7 mouse cellular contexts compared by ENCODE assay signal in the genomic region with DNA sequence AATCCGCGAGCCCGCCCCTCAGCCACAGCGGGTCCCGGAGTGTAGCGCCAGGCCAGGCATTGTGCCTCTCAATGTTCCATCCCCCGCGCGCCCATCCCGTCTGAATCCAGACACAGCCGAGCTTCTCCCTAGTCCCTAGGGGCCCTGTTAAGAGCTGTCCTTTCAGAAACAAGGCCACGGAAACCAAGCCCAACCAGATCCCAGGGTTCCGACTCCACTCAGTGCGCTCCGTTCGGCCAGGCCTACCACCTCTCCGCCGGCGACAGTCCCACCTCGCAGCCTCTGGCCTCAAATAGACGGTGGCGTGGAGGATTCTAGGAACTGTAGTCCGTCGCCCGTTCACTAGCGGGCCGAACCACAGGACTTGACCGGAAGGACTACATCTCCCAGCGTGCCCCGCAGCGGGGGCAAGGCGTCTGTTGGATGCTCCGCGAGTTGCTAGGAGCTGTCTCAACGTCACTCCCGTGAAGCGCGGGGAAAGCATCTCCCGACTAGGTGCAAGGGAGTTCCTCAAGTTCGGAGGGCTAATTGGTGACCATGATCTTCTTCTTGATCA. TPM values are rescaled to one million over a fixed set of nuclear protein-coding genes. Genes with fewer than 3 reads are reported as not detected.
DNase-seq lines count a peak whose midpoint lies in the region; ATAC-seq lines count a peak whose summit lies in the region.

A gene (minus strand): TSS at position 283 of the 556 bp plus-strand sequence.

- peak within 1 kb of the TSS; percentile 83 for H3K4me3 ChIP-seq in intestine, embryonic 16.5 days (ENCODE audit: low read length)
- peak within 1 kb of the TSS; percentile 63 for H3K4me3 ChIP-seq in midbrain, embryonic 11.5 days (ENCODE audit: low read depth, low read length)

- intact Hi-C loops in left cerebral cortex, postnatal 36 days (cut with DNase I) = loop anchor here (1.0 kb wide), 1 partner anchor 29 kb away; no protein-coding TSS in a partner anchor

- peaks cover 7% of the 10 kb centered on the region for H3K4me1 ChIP-seq in intestine, embryonic 16.5 days (ENCODE audit: control insufficient read depth, insufficient read depth, low read length)
- H3K4me1 ChIP-seq in midbrain, embryonic 11.5 days (ENCODE audit: control insufficient read depth, insufficient read depth, low read length) = peaks cover 13% of the 10 kb centered on the region; the same call in 1 of the 2 replicates

- H3K4me2 ChIP-seq in intestine, embryonic 16.5 days (ENCODE audit: low read depth, low read length) = peak within 1 kb of the TSS; percentile 85
- H3K4me2 ChIP-seq in midbrain, embryonic 11.5 days = peak within 1 kb of the TSS; percentile 84

- H3K27ac ChIP-seq in intestine, embryonic 16.5 days (ENCODE audit: low read length) = peak within 1 kb of the TSS; percentile 95
- peak within 1 kb of the TSS; percentile 74 for H3K27ac ChIP-seq in midbrain, embryonic 11.5 days (ENCODE audit: low read depth, low read length)

- no peaks in the 10 kb centered on the region for H3K27me3 ChIP-seq in intestine, embryonic 16.5 days (replicated peaks; ENCODE audit: control insufficient read depth, insufficient read depth, low read length)
- no peaks in the 10 kb centered on the region for H3K27me3 ChIP-seq in midbrain, embryonic 11.5 days (ENCODE audit: control insufficient read depth, insufficient read depth, low read length)

- DNase-seq in adrenal gland, adult 2 months = peak; percentile 97
- DNase-seq in embryo, embryonic 11.5 days (ENCODE audit: low read depth, low spot score) = peak; percentile 92
- peak; percentile 83 to 94 for DNase-seq in gastrocnemius, postnatal 4 days (ENCODE audit: low spot score in 2 of 2)
- DNase-seq in left cerebral cortex, postnatal 36 days (ENCODE audit: low spot score in 2 of 2) = peak; percentile 96 to 97
- DNase-seq in midbrain, embryonic 11.5 days (ENCODE audit: low spot score, missing footprints) = peak; percentile 98
- peak; percentile 90 for DNase-seq in skeletal muscle tissue, adult 2 months (ENCODE audit: low read depth, low spot score)

- 0 out of 2 replicates have a peak, but pooled peaks cover 2% of the 10 kb centered on the region for H3K36me3 ChIP-seq in intestine, embryonic 16.5 days (ENCODE audit: control insufficient read depth, insufficient read depth, low read length)
- H3K36me3 ChIP-seq in midbrain, embryonic 11.5 days (ENCODE audit: control insufficient read depth, insufficient read depth, low read length) = peaks cover 3% of the 10 kb centered on the region; the same call in 1 of the 2 replicates

- H3K9me3 ChIP-seq in intestine, embryonic 16.5 days (ENCODE audit: control insufficient read depth, low read length) = no peaks in the 10 kb centered on the region
- no peaks in the 10 kb centered on the region for H3K9me3 ChIP-seq in midbrain, embryonic 11.5 days (ENCODE audit: control insufficient read depth, low read length)

- H3K9ac ChIP-seq in intestine, embryonic 16.5 days (ENCODE audit: low read depth, low read length) = peak within 1 kb of the TSS; percentile 85
- peak within 1 kb of the TSS; percentile 78 for H3K9ac ChIP-seq in midbrain, embryonic 11.5 days (ENCODE audit: low read length)

- peak; percentile 98 for ATAC-seq in intestine, embryonic 16.5 days
- ATAC-seq in midbrain, embryonic 11.5 days (ENCODE audit: low FRiP score) = peak; percentile 99

- WGBS in intestine, embryonic 16.5 days = under 1% methylated on average over 40 of the region's 40 CpGs
- under 1% methylated on average over 40 of the region's 40 CpGs for WGBS in midbrain, embryonic 11.5 days

RNA-seq across cellular contexts. Expression of the gene that starts here (rescaled TPM):
- total RNA-seq in adrenal gland, adult 2 months (2021) = 10 to 100 TPM; 30.4 to 37.8 TPM
- 19.5 and 21.4 TPM in 2 replicates for polyA plus RNA-seq in adrenal gland, adult 2 months (2012; rRNA removed)
- 10 to 100 TPM; 26.6 to 27.5 TPM for total RNA-seq in gastrocnemius, postnatal 4 days (2021)
- 15.4 and 16.9 TPM in 2 replicates for polyA plus RNA-seq in intestine, embryonic 16.5 days (2015; fragmentation: Nextera tagmentation; extraction: Ambion mirVana)
- total RNA-seq in left cerebral cortex, postnatal 36 days (2021) = 10 to 100 TPM; 65.5 to 98.0 TPM
- polyA plus RNA-seq in midbrain, embryonic 11.5 days (2014; fragmentation: Nextera tagmentation; extraction: Ambion mirVana) = 28.7 and 30.1 TPM in 2 replicates

Comparison
In these comparisons a context has a peak if more than half of its experiments do, and no peak if none do; other contexts are left out.
1. Peak in every context shown above with its lines: DNase-seq, ATAC-seq, H3K4me3 ChIP-seq and H3K27ac ChIP-seq.